Mouse (Mus musculus) olfactory bulb, adult 2 months (tissue): ENCODE results near the gene Tbx6.

Source experiments
- CTCF ChIP-seq: fragments of 200-500 bp; IDR thresholded peaks from 2 replicates; pipeline ENCODE4 v1.5.1; 2012; ENCODE audit warnings: low read depth, mild to moderate bottlenecking, low read length, moderate library complexity; ENCODE audit not compliant: insufficient read depth
- POLR2A ChIP-seq: fragments of 200-500 bp; IDR thresholded peaks from 2 replicates; pipeline ENCODE4 v1.6.1; 2012; ENCODE audit warnings: mild to moderate bottlenecking, low read depth, low read length, moderate library complexity; ENCODE audit not compliant: insufficient read depth

DNA sequence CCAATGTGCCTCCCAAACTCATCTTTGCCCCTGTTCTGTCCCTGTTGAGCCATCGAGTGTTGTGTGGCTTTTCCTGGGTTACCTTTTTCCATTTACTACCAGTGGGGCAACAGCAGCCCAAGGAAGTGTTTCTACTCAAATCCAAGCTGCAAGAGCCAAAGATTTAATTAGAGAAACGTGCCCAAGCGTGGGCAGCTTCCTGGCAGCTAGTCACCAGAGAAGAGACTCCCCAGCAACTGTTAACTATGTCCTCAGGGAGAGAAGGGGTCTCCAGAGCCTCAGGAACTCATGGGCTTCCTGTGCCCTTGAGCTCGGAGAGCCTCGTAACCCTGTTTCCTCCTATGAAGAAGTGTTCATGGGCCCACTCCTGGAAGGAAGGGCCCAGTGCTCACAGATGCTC is 40.3 kb upstream of the Tbx6 start:
- TF ChIP-seq POLR2A (no peak), CTCF (no peak)
